7 mouse cellular contexts compared by ENCODE assay signal in genomic region chrX:36555196-36555595, GRCm38 (mm10). TPM values are rescaled to one million over a fixed set of nuclear protein-coding genes. Genes with fewer than 3 reads are reported as not detected.
DNase-seq lines count a peak whose midpoint lies in the region; ATAC-seq lines count a peak whose summit lies in the region.
"Not testable (repeated sequence)": the region's sequence is repeated elsewhere in the genome, so short reads cannot be mapped to it uniquely, and the experiment has no call there.

No protein-coding gene starts in this region.

- peak; percentile 73 for DNase-seq in adrenal gland, adult 2 months
- DNase-seq in adrenal gland, postnatal 10 days = peak; percentile 34
- DNase-seq in adrenal gland, postnatal 25 days = peak; percentile 16
- DNase-seq in kidney, postnatal 4 days = peak; percentile 4 to 9
- peak; percentile 60 for DNase-seq in ovary, adult 18-20 months (ENCODE audit: low spot score)
- DNase-seq in testis, postnatal 14 days (ENCODE audit: low spot score) = peak; percentile 27

- 38% methylated on average over 2 of the region's 2 CpGs for WGBS in kidney, embryonic 15.5 days

- not testable (repeated sequence) for H3K4me2 ChIP-seq in kidney, embryonic 15.5 days

- H3K27ac ChIP-seq in kidney, embryonic 15.5 days = peak overlapping the region; percentile 54; the same call in 1 of the 2 replicates

- not testable (repeated sequence) for ATAC-seq in kidney, embryonic 15.5 days (replicated peaks; ENCODE audit: low FRiP score)

- H3K27me3 ChIP-seq in kidney, embryonic 15.5 days = not testable (repeated sequence)

- not testable (repeated sequence) for H3K9ac ChIP-seq in kidney, embryonic 15.5 days

- not testable (repeated sequence) for H3K36me3 ChIP-seq in kidney, embryonic 15.5 days

- not testable (repeated sequence) for H3K9me3 ChIP-seq in kidney, embryonic 15.5 days (replicated peaks)

- H3K4me1 ChIP-seq in kidney, embryonic 15.5 days = not testable (repeated sequence)

- not testable (repeated sequence) for H3K4me3 ChIP-seq in kidney, embryonic 15.5 days (replicated peaks)

RNA-seq across cellular contexts. Expression of gene Pgrmc1, which starts 42.8 kb away (rescaled TPM):
- 100 to 1,000 TPM; 455 to 456 TPM for total RNA-seq in adrenal gland, adult 2 months (2021)
- 536 and 540 TPM in 2 replicates for polyA plus RNA-seq in adrenal gland, adult 2 months (2012; rRNA removed)
- 100 to 1,000 TPM; 225 to 276 TPM for total RNA-seq in adrenal gland, postnatal 10 days (2021)
- total RNA-seq in adrenal gland, postnatal 25 days (2021) = 472 and 534 TPM in 2 replicates
- 274 and 289 TPM in 2 replicates for polyA plus RNA-seq in kidney, embryonic 15.5 days (2015; fragmentation: Nextera tagmentation; extraction: Ambion mirVana)

Comparison
In these comparisons a context has a peak if more than half of its experiments do, and no peak if none do; other contexts are left out.
1. DNase-seq: peak in every context shown above with its lines; median percentile 73 in adrenal gland, adult 2 months; 60 in ovary, adult 18-20 months; 34 in adrenal gland, postnatal 10 days; 27 in testis, postnatal 14 days; 16 in adrenal gland, postnatal 25 days; 6 in kidney, postnatal 4 days.